Mouse (Mus musculus): ENCODE results near the gene Trpt1. TPM values are rescaled to one million over a fixed set of nuclear protein-coding genes. Genes with fewer than 3 reads are reported as not detected.
A peak's percentile ranks its signal among the peaks of the same experiment; 100 is the strongest.

The Trpt1 gene
- total and polyA plus RNA-seq, 3 experiments, result 20.7 to 26.4 (median 26.3) TPM

- Histone ChIP-seq H3K27me3 (ENCODE audit: control insufficient read depth, insufficient read depth, low read length) (no peaks in the 10 kb centered on the region), H3K9ac (ENCODE audit: low read depth, low read length) (peak overlapping the region; percentile 88), H3K36me3 (ENCODE audit: control insufficient read depth, insufficient read depth, low read length) (no peaks in the 10 kb centered on the region), H3K27ac (peak overlapping the region; percentile 97), H3K4me1 (ENCODE audit: control insufficient read depth, insufficient read depth, low read length) (peaks cover 7% of the 10 kb centered on the region), H3K4me3 (peak overlapping the region; percentile 67), H3K79me2 (replicated peaks; ENCODE audit: control insufficient read depth, insufficient read depth, low read length) (no peaks in the 10 kb centered on the region)
- peak; percentile 95 to 98 for DNase-seq
- WGBS, result under 1% methylated on average over 35 of the region's 35 CpGs
- intact Hi-C loops (cut with DNase I), result loop anchor here (1.0 kb wide), 2 partner anchors 9 to 27 kb away; partner anchors contain the start of gene Gpr137
- TF ChIP-seq EP300 (IDR thresholded peaks at IDR 0.05; ENCODE audit: insufficient read depth, low read depth, low read length) (peak; percentile 97), CTCF (IDR thresholded peaks at IDR 0.05) (no peak), POLR2A (IDR thresholded peaks at IDR 0.05; ENCODE audit: insufficient read depth, low read depth, low read length) (peak; percentile 85)
Observed at GRCm38 (mm10) chr19:6951381-6951968, 44.5 kb upstream of the Trpt1 start.

GRCm38 (mm10) chr19:6951994-6952711 is 43.8 kb upstream of the Trpt1 start:
- peak overlapping the region; percentile 97 for H3K27ac ChIP-seq
- whole genome bisulfite sequencing, result under 1% methylated on average over 31 of the region's 31 CpGs
- intact Hi-C loops (cut with DNase I), result loop anchor here (1.0 to 2.0 kb wide), 4 partner anchors 10 to 28 kb away; partner anchors contain the start of gene Gpr137
- H3K79me2 ChIP-seq (replicated peaks; ENCODE audit: control insufficient read depth, insufficient read depth, low read length), result no peaks in the 10 kb centered on the region
- H3K36me3 ChIP-seq (ENCODE audit: control insufficient read depth, insufficient read depth, low read length), result no peaks in the 10 kb centered on the region
- peak; percentile 89 to 92 for DNase-seq
- peaks cover 7% of the 10 kb centered on the region for H3K4me1 ChIP-seq (ENCODE audit: control insufficient read depth, insufficient read depth, low read length)
- no peaks in the 10 kb centered on the region for H3K27me3 ChIP-seq (ENCODE audit: control insufficient read depth, insufficient read depth, low read length)
- H3K9ac ChIP-seq (ENCODE audit: low read depth, low read length), result peak overlapping the region; percentile 69
- TF ChIP-seq EP300 (IDR thresholded peaks at IDR 0.05; ENCODE audit: insufficient read depth, low read depth, low read length) (0 out of 2 replicates have a peak, but pooled peaks have one; percentile 18), POLR2A (IDR thresholded peaks at IDR 0.05; ENCODE audit: insufficient read depth, low read depth, low read length) (no peak), CTCF (IDR thresholded peaks at IDR 0.05) (no peak)
- H3K4me3 ChIP-seq, result peak overlapping the region; percentile 67

- peak overlapping the region; percentile 97 for H3K27ac ChIP-seq
- peaks cover 7% of the 10 kb centered on the region for H3K4me1 ChIP-seq (ENCODE audit: control insufficient read depth, insufficient read depth, low read length)
- no peaks in the 10 kb centered on the region for H3K27me3 ChIP-seq (ENCODE audit: control insufficient read depth, insufficient read depth, low read length)
- peak overlapping the region; percentile 69 for H3K9ac ChIP-seq (ENCODE audit: low read depth, low read length)
- WGBS, result 5% methylated on average over 3 of the region's 3 CpGs
- no peaks in the 10 kb centered on the region for H3K79me2 ChIP-seq (replicated peaks; ENCODE audit: control insufficient read depth, insufficient read depth, low read length)
- peak overlapping the region; percentile 67 for H3K4me3 ChIP-seq
- peak; percentile 65 to 75 for DNase-seq
- intact Hi-C loops (cut with DNase I), result loop anchor here (1.0 to 2.0 kb wide), 2 partner anchors 14 to 16 kb away; no protein-coding TSS in a partner anchor
- H3K36me3 ChIP-seq (ENCODE audit: control insufficient read depth, insufficient read depth, low read length), result no peaks in the 10 kb centered on the region
- peak; percentile 83 for TF ChIP-seq POLR2A (IDR thresholded peaks at IDR 0.05; ENCODE audit: insufficient read depth, low read depth, low read length)
- no peak for TF ChIP-seq CTCF (IDR thresholded peaks at IDR 0.05)
- peak; percentile 5; the same call in 1 of the 2 replicates for TF ChIP-seq EP300 (IDR thresholded peaks at IDR 0.05; ENCODE audit: insufficient read depth, low read depth, low read length)
Observed at GRCm38 (mm10) chr19:6952712-6953037, 43.3 kb upstream of the Trpt1 start.

- no peak overlapping the region for H3K27ac ChIP-seq
- no peak overlapping the region for H3K9ac ChIP-seq (ENCODE audit: low read depth, low read length)
- peaks cover 7% of the 10 kb centered on the region for H3K4me1 ChIP-seq (ENCODE audit: control insufficient read depth, insufficient read depth, low read length)
- H3K27me3 ChIP-seq (ENCODE audit: control insufficient read depth, insufficient read depth, low read length), result no peaks in the 10 kb centered on the region
- H3K79me2 ChIP-seq (replicated peaks; ENCODE audit: control insufficient read depth, insufficient read depth, low read length), result no peaks in the 10 kb centered on the region
- TF ChIP-seq EP300 (IDR thresholded peaks at IDR 0.05; ENCODE audit: insufficient read depth, low read depth, low read length) (no peak), CTCF (IDR thresholded peaks at IDR 0.05) (peak; percentile 58), POLR2A (IDR thresholded peaks at IDR 0.05; ENCODE audit: insufficient read depth, low read depth, low read length) (no peak)
- WGBS, result 40% methylated on average over 9 of the region's 9 CpGs
- peak; percentile 54 to 60 for DNase-seq
- H3K4me3 ChIP-seq, result no peak overlapping the region
- intact Hi-C loops (cut with DNase I), result no loop called here
- no peaks in the 10 kb centered on the region for H3K36me3 ChIP-seq (ENCODE audit: control insufficient read depth, insufficient read depth, low read length)
Observed at GRCm38 (mm10) chr19:6954046-6954445, 41.9 kb upstream of the Trpt1 start.

GRCm38 (mm10) chr19:6955424-6955823 is 40.5 kb upstream of the Trpt1 start:
- no peaks in the 10 kb centered on the region for H3K27me3 ChIP-seq (ENCODE audit: control insufficient read depth, insufficient read depth, low read length)
- TF ChIP-seq POLR2A (IDR thresholded peaks at IDR 0.05; ENCODE audit: insufficient read depth, low read depth, low read length), result no peak
- TF ChIP-seq EP300 (IDR thresholded peaks at IDR 0.05; ENCODE audit: insufficient read depth, low read depth, low read length), result 0 out of 2 replicates have a peak, but pooled peaks have one; percentile 29
- TF ChIP-seq CTCF (IDR thresholded peaks at IDR 0.05), result peak; percentile 22
- peaks cover 7% of the 10 kb centered on the region for H3K4me1 ChIP-seq (ENCODE audit: control insufficient read depth, insufficient read depth, low read length)
- peak in 1 of 2 experiments; percentile 49 for DNase-seq
- no peak overlapping the region for H3K9ac ChIP-seq (ENCODE audit: low read depth, low read length)
- no peaks in the 10 kb centered on the region for H3K79me2 ChIP-seq (replicated peaks; ENCODE audit: control insufficient read depth, insufficient read depth, low read length)
- peak overlapping the region; percentile 7; the same call in 1 of the 2 replicates for H3K27ac ChIP-seq
- no peaks in the 10 kb centered on the region for H3K36me3 ChIP-seq (ENCODE audit: control insufficient read depth, insufficient read depth, low read length)
- 64% methylated on average over 7 of the region's 7 CpGs for WGBS
- H3K4me3 ChIP-seq, result no peak overlapping the region
- intact Hi-C loops (cut with DNase I), result no loop called here

GRCm38 (mm10) chr19:6956461-6956860 is 39.5 kb upstream of the Trpt1 start:
- intact Hi-C loops (cut with DNase I), result no loop called here
- no peak overlapping the region for H3K9ac ChIP-seq (ENCODE audit: low read depth, low read length)
- H3K27ac ChIP-seq, result no peak overlapping the region
- H3K27me3 ChIP-seq (ENCODE audit: control insufficient read depth, insufficient read depth, low read length), result no peaks in the 10 kb centered on the region
- H3K4me3 ChIP-seq, result no peak overlapping the region
- TF ChIP-seq EP300 (IDR thresholded peaks at IDR 0.05; ENCODE audit: insufficient read depth, low read depth, low read length) (no peak), CTCF (IDR thresholded peaks at IDR 0.05) (no peak), POLR2A (IDR thresholded peaks at IDR 0.05; ENCODE audit: insufficient read depth, low read depth, low read length) (no peak)
- peaks cover 7% of the 10 kb centered on the region for H3K4me1 ChIP-seq (ENCODE audit: control insufficient read depth, insufficient read depth, low read length)
- WGBS, result 81% methylated on average over 10 of the region's 10 CpGs
- H3K79me2 ChIP-seq (replicated peaks; ENCODE audit: control insufficient read depth, insufficient read depth, low read length), result no peaks in the 10 kb centered on the region
- no peaks in the 10 kb centered on the region for H3K36me3 ChIP-seq (ENCODE audit: control insufficient read depth, insufficient read depth, low read length)
- DNase-seq, result no peak

All from heart, adult 2 months (tissue).